10 mouse cellular contexts compared by ENCODE assay signal in genomic region chr7:132572738-132573137, GRCm38 (mm10). TPM values are rescaled to one million over a fixed set of nuclear protein-coding genes. Genes with fewer than 3 reads are reported as not detected.
DNase-seq lines count a peak whose midpoint lies in the region; ATAC-seq and TF ChIP-seq lines count a peak whose summit lies in the region.
"Had no signal": no experiment of that assay in that cellular context is flagged by ENCODE, and none has a peak within 500 bp of the region (broad histone marks: within the 10 kb centered on the region; RNA-seq: fewer than 3 reads in every experiment).

No protein-coding gene starts in this region.

- H3K9me3 ChIP-seq in lung, embryonic 15.5 days = no peaks in the 10 kb centered on the region
- no peaks in the 10 kb centered on the region for H3K9me3 ChIP-seq in hindbrain, embryonic 12.5 days (replicated peaks)
- H3K9me3 ChIP-seq in liver, embryonic 16.5 days (replicated peaks; ENCODE audit: control insufficient read depth, low read length) = no peaks in the 10 kb centered on the region
- H3K9me3 ChIP-seq: heart, embryonic 10.5 days had no signal

- H3K27ac ChIP-seq in lung, embryonic 15.5 days = peak overlapping the region; percentile 63
- peak overlapping the region; percentile 51; the same call in 1 of the 2 replicates for H3K27ac ChIP-seq in embryonic fibroblast, embryonic 13.5 days (ENCODE audit: insufficient read depth, low read length)
- H3K27ac ChIP-seq in hindbrain, embryonic 12.5 days = peak overlapping the region; percentile 61; the same call in 1 of the 2 replicates
- H3K27ac ChIP-seq in liver, embryonic 16.5 days (ENCODE audit: low read length) = peak overlapping the region; percentile 64; the same call in 1 of the 2 replicates
- H3K27ac ChIP-seq: heart, embryonic 10.5 days had no signal

- no peaks in the 10 kb centered on the region for H3K27me3 ChIP-seq in lung, embryonic 15.5 days
- peaks cover 8% of the 10 kb centered on the region for H3K27me3 ChIP-seq in hindbrain, embryonic 12.5 days
- H3K27me3 ChIP-seq in liver, embryonic 16.5 days (ENCODE audit: control insufficient read depth, insufficient read depth, low read depth, low read length) = peaks cover 12% of the 10 kb centered on the region
- H3K27me3 ChIP-seq: Patski had no signal

- DNase-seq in lung, postnatal 10 days = no peak
- no peak for DNase-seq in cerebellum, adult 9-10 months
- no peak for DNase-seq in spleen, adult 12 weeks (ENCODE audit: low spot score)

- H3K4me3 ChIP-seq in lung, embryonic 15.5 days = no peak overlapping the region
- no peak overlapping the region for H3K4me3 ChIP-seq in embryonic fibroblast, embryonic 13.5 days (ENCODE audit: insufficient read depth, low read length)
- H3K4me3 ChIP-seq in hindbrain, embryonic 12.5 days = no peak overlapping the region
- no peak overlapping the region for H3K4me3 ChIP-seq in liver, embryonic 16.5 days (ENCODE audit: low read depth, low read length)
- H3K4me3 ChIP-seq: heart, embryonic 10.5 days had no signal

- no peak overlapping the region for H3K9ac ChIP-seq in lung, embryonic 15.5 days
- no peak overlapping the region for H3K9ac ChIP-seq in hindbrain, embryonic 12.5 days
- peak overlapping the region; percentile 28; the same call in 1 of the 2 replicates for H3K9ac ChIP-seq in liver, embryonic 16.5 days (ENCODE audit: low read depth, low read length)

- no peak for ATAC-seq in lung, embryonic 15.5 days (ENCODE audit: borderline replicate concordance, extremely low read depth, low FRiP score, low TSS enrichment)
- no peak for ATAC-seq in hindbrain, embryonic 12.5 days (ENCODE audit: low FRiP score)
- ATAC-seq in liver, embryonic 16.5 days (ENCODE audit: low read depth) = no peak
- ATAC-seq: Patski had no signal

- H3K4me1 ChIP-seq in lung, embryonic 15.5 days = peaks cover 55% of the 10 kb centered on the region
- peaks cover 2% of the 10 kb centered on the region; the same call in 1 of the 2 replicates for H3K4me1 ChIP-seq in embryonic fibroblast, embryonic 13.5 days (ENCODE audit: control insufficient read depth, insufficient read depth, low read length)
- H3K4me1 ChIP-seq in hindbrain, embryonic 12.5 days = peaks cover 21% of the 10 kb centered on the region
- H3K4me1 ChIP-seq in liver, embryonic 16.5 days (ENCODE audit: control insufficient read depth, low read depth, low read length) = peaks cover 39% of the 10 kb centered on the region

- no peak; the same call in 1 of the 2 replicates for TF ChIP-seq POLR2A in embryonic fibroblast, embryonic 13.5 days (IDR thresholded peaks at IDR 0.05; ENCODE audit: low read depth, low read length)

- H3K36me3 ChIP-seq in lung, embryonic 15.5 days = peaks cover 16% of the 10 kb centered on the region
- H3K36me3 ChIP-seq in hindbrain, embryonic 12.5 days = peaks cover 11% of the 10 kb centered on the region; the same call in 1 of the 2 replicates
- peaks cover 2% of the 10 kb centered on the region; the same call in 1 of the 2 replicates for H3K36me3 ChIP-seq in liver, embryonic 16.5 days (ENCODE audit: control insufficient read depth, insufficient read depth)

- peak overlapping the region; percentile 27 for H3K4me2 ChIP-seq in lung, embryonic 15.5 days
- no peak overlapping the region for H3K4me2 ChIP-seq in hindbrain, embryonic 12.5 days (replicated peaks)
- peak overlapping the region; percentile 44 for H3K4me2 ChIP-seq in liver, embryonic 16.5 days (ENCODE audit: low read depth, low read length)

- 58% methylated on average over 3 of the region's 3 CpGs for WGBS in lung, embryonic 15.5 days
- WGBS in hindbrain, embryonic 12.5 days = 65% methylated on average over 3 of the region's 3 CpGs
- 36% methylated on average over 3 of the region's 3 CpGs for WGBS in liver, embryonic 16.5 days (ENCODE audit: insufficient replicate concordance)

- TF ChIP-seq CTCF in embryonic fibroblast, embryonic 13.5 days (IDR thresholded peaks at IDR 0.05; ENCODE audit: borderline replicate concordance, insufficient read depth, low read length) = no peak

RNA-seq across cellular contexts. Expression of gene Oat, which starts 3.5 kb away (rescaled TPM):
- 294 and 300 TPM in 2 replicates for polyA plus RNA-seq in lung, embryonic 15.5 days (2015; fragmentation: Nextera tagmentation; extraction: Ambion mirVana)
- polyA plus RNA-seq in embryonic fibroblast, embryonic 13.5 days (2011; ENCODE audit: insufficient read length, low read depth, missing spikeins) = 241 and 272 TPM in 2 replicates
- 121 and 127 TPM in 2 replicates for polyA plus RNA-seq in hindbrain, embryonic 12.5 days (2016; fragmentation: Nextera tagmentation; extraction: Ambion mirVana)
- polyA plus RNA-seq in liver, embryonic 16.5 days (2015; fragmentation: Nextera tagmentation; extraction: Ambion mirVana) = 58.0 and 59.7 TPM in 2 replicates

RNA-seq across cellular contexts. Expression of gene Nkx1-2, which starts 26.7 kb away (rescaled TPM):
- not detected in 2 replicates for polyA plus RNA-seq in lung, embryonic 15.5 days (2015; fragmentation: Nextera tagmentation; extraction: Ambion mirVana)
- not detected in 2 replicates for polyA plus RNA-seq in embryonic fibroblast, embryonic 13.5 days (2011; ENCODE audit: insufficient read length, low read depth, missing spikeins)
- 2.9 and 6.4 TPM in 2 replicates for polyA plus RNA-seq in hindbrain, embryonic 12.5 days (2016; fragmentation: Nextera tagmentation; extraction: Ambion mirVana)
- polyA plus RNA-seq in liver, embryonic 16.5 days (2015; fragmentation: Nextera tagmentation; extraction: Ambion mirVana) = not detected in 2 replicates
- polyA plus RNA-seq: embryonic facial prominence, embryonic 11.5 days; heart, embryonic 10.5 days had no signal

RNA-seq across cellular contexts. Expression of gene Lhpp, which starts 37.7 kb away (rescaled TPM):
- 19.1 and 20.8 TPM in 2 replicates for polyA plus RNA-seq in lung, embryonic 15.5 days (2015; fragmentation: Nextera tagmentation; extraction: Ambion mirVana)
- polyA plus RNA-seq in embryonic fibroblast, embryonic 13.5 days (2011; ENCODE audit: insufficient read length, low read depth, missing spikeins) = 5.0 and 6.5 TPM in 2 replicates
- 17.7 and 17.8 TPM in 2 replicates for polyA plus RNA-seq in hindbrain, embryonic 12.5 days (2016; fragmentation: Nextera tagmentation; extraction: Ambion mirVana)
- polyA plus RNA-seq in liver, embryonic 16.5 days (2015; fragmentation: Nextera tagmentation; extraction: Ambion mirVana) = 4.0 and 4.4 TPM in 2 replicates
